Mouse (Mus musculus) liver, adult 2 months (tissue): Measurements from ENCODE around the gene Tmem145.

Experiments used
- CTCF ChIP-seq: fragments of 200-500 bp; IDR thresholded peaks from 2 replicates; pipeline ENCODE4 v1.5.1; 2011; ENCODE audit warnings: low read depth, low read length, control low read depth
- POLR2A ChIP-seq: fragments of 200-500 bp; IDR thresholded peaks from 2 replicates; pipeline ENCODE4 v1.6.1; 2011; ENCODE audit warnings: low read length, control low read depth; ENCODE audit not compliant: insufficient read depth; ENCODE audit errors: extremely low read depth

GRCm38 (mm10) chr7:25274571-25274970 lies 31.3 kb upstream of the Tmem145 start:
- TF ChIP-seq CTCF (no peak), POLR2A (no peak)
